Mouse (Mus musculus): ENCODE data around the gene Lin7c. TPM values are rescaled to one million over a fixed set of nuclear protein-coding genes. Genes with fewer than 3 reads are reported as not detected.
A peak's percentile ranks its signal among the peaks of the same experiment; 100 is the strongest.

Lin7c gene
- polyA plus RNA-seq, 1 experiment from 2014 or later = 35.5 TPM

GRCm38 (mm10) chr2:109916782-109917495 lies 26.3 kb downstream of the Lin7c start:
- ATAC-seq (ENCODE audit: extremely low read depth, insufficient number of reproducible peaks, low FRiP score, low TSS enrichment) = no peak
- peak overlapping the region; percentile 73 for H3K27ac ChIP-seq (replicated peaks)

DNA sequence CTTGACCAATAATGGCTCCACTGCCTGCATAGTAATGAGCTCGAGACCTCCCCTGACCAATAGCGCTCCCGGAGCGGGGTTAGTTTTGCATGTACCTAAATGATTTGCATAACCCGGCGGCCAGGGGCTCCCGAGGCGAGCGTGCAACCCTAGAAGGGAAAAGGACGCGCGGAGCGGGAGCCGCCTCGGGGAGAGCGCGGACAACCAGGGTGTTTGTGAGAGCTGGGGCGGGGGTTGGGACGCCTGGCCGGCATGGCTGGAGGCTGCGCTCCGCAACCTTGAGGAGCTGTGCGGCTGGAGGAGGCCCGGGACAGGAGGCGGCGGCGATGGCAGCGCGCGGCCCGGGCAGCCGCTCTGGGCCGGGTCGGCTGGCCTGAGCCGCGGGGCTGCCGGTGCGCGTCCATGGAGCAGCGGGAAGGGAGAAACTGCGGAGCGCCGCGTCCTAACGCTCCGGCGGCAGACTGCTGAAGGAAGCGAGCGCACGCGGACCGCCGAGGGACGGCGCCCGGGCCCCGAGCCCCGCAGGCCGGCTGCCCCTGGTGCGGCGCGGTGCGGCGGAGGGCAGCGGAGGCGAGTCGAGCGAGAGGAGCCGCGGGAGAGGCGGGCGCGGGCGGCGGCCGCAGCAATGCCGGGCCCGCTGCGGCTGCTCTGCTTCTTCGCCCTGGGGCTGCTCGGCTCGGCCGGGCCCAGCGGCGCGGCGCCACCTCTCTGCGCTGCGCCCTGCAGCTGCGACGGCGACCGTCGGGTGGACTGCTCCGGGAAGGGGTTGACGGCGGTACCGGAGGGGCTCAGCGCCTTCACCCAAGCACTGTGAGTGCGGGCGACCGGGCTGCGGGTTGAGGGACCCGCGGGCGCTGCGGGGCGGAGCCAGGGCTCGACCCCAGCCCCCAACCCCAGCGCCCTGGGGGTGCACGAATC lies 27.1 kb downstream of the Lin7c start, which contains the start of gene Lgr4:
Gene Lgr4, plus strand, starts transcription at position 152 of the 918 bp plus-strand sequence.
- Histone ChIP-seq H3K9ac (peak within 1 kb of the TSS; percentile 99), H3K27ac (replicated peaks) (peak within 1 kb of the TSS; percentile 98), H3K36me3 (no peaks in the 10 kb centered on the region), H3K4me2 (peak within 1 kb of the TSS; percentile 81), H3K4me1 (peaks cover 41% of the 10 kb centered on the region), H3K27me3 (replicated peaks) (no peaks in the 10 kb centered on the region), H3K4me3 (peak within 1 kb of the TSS; percentile 95), H3K9me3 (no peaks in the 10 kb centered on the region)
- under 1% methylated on average over 97 of the region's 111 CpGs for WGBS
- peak; percentile 94 for ATAC-seq (ENCODE audit: extremely low read depth, insufficient number of reproducible peaks, low FRiP score, low TSS enrichment)

More at GRCm38 (mm10) chr2:109916782-109917495, 26.3 kb downstream of the Lin7c start:
- H3K36me3 ChIP-seq = no peaks in the 10 kb centered on the region
- H3K27me3 ChIP-seq (replicated peaks) = no peaks in the 10 kb centered on the region
- H3K9ac ChIP-seq = peak overlapping the region; percentile 75
- H3K4me3 ChIP-seq = peak overlapping the region; percentile 95
- peak overlapping the region; percentile 81 for H3K4me2 ChIP-seq
- H3K4me1 ChIP-seq = peaks cover 40% of the 10 kb centered on the region
- 4% methylated on average over 11 of the region's 11 CpGs for WGBS
- H3K9me3 ChIP-seq = no peaks in the 10 kb centered on the region

DNA sequence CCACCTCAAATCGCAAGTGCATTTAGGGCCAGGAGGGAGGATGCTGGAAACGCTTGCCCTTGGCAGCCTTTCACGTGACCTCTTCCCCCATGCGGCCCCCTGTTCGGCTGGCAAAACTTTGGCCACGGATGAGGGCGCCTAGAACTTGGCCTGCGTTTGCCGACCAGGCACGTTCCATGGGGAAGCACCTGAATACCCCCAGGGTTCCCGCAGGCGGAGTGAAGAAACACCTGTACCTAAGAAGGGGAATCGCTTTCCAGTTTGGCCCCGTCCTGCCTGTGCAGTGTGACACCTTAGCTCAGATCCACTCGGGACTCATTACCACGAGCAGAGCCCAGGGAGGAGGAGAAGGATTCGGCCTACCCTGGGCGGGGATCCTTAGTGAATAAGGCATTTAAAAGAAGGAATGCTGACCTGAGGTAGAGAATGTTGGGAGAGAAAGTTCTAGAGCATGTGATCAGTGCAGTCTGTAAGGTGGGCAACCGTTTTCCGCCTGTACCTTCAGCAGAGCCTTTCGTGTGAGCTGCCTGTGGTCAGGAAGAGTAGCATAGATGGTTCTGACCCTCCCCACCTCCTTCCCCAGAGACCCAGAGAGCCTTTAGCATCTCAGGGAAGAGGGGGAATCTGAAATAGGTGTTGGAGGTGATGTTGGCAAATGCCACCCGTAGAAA lies 28.1 kb downstream of the Lin7c start:
- ATAC-seq (ENCODE audit: extremely low read depth, insufficient number of reproducible peaks, low FRiP score, low TSS enrichment) = no peak
- H3K27me3 ChIP-seq (replicated peaks) = no peaks in the 10 kb centered on the region
- 8% methylated on average over 22 of the region's 22 CpGs for WGBS
- peak overlapping the region; percentile 81 for H3K4me2 ChIP-seq
- peaks cover 47% of the 10 kb centered on the region for H3K4me1 ChIP-seq
- peak overlapping the region; percentile 95 for H3K4me3 ChIP-seq
- H3K36me3 ChIP-seq = no peaks in the 10 kb centered on the region
- peak overlapping the region; percentile 98 for H3K27ac ChIP-seq (replicated peaks)
- H3K9me3 ChIP-seq = no peaks in the 10 kb centered on the region
- peak overlapping the region; percentile 99 for H3K9ac ChIP-seq

GRCm38 (mm10) chr2:109920471-109920870 lies 29.8 kb downstream of the Lin7c start:
- 80% methylated on average over 7 of the region's 7 CpGs for whole genome bisulfite sequencing
- H3K9ac ChIP-seq = peak overlapping the region; percentile 63
- 0 out of 2 replicates have a peak, but pooled peaks cover under 1% of the 10 kb centered on the region for H3K36me3 ChIP-seq
- peaks cover 51% of the 10 kb centered on the region for H3K4me1 ChIP-seq
- peak overlapping the region; percentile 81 for H3K4me2 ChIP-seq
- H3K4me3 ChIP-seq = peak overlapping the region; percentile 95
- no peak for ATAC-seq (ENCODE audit: extremely low read depth, insufficient number of reproducible peaks, low FRiP score, low TSS enrichment)
- H3K9me3 ChIP-seq = no peaks in the 10 kb centered on the region
- H3K27me3 ChIP-seq (replicated peaks) = no peaks in the 10 kb centered on the region
- H3K27ac ChIP-seq (replicated peaks) = no peak overlapping the region; the same call in 1 of the 2 replicates

GRCm38 (mm10) chr2:109921298-109922035 lies 30.8 kb downstream of the Lin7c start:
- peak overlapping the region; percentile 81 for H3K4me2 ChIP-seq
- ATAC-seq (ENCODE audit: extremely low read depth, insufficient number of reproducible peaks, low FRiP score, low TSS enrichment) = no peak
- peaks cover 51% of the 10 kb centered on the region for H3K4me1 ChIP-seq
- H3K9ac ChIP-seq = peak overlapping the region; percentile 5
- H3K4me3 ChIP-seq = no peak overlapping the region
- H3K27me3 ChIP-seq (replicated peaks) = no peaks in the 10 kb centered on the region
- no peaks in the 10 kb centered on the region for H3K9me3 ChIP-seq
- 0 out of 2 replicates have a peak overlapping the region, but pooled peaks have one; percentile 31 for H3K27ac ChIP-seq (replicated peaks)
- H3K36me3 ChIP-seq = peaks cover 8% of the 10 kb centered on the region; the same call in 1 of the 2 replicates
- 57% methylated on average over 8 of the region's 8 CpGs for WGBS

GRCm38 (mm10) chr2:109922306-109922705 lies 31.7 kb downstream of the Lin7c start:
- Histone ChIP-seq H3K9ac (no peak overlapping the region), H3K4me3 (no peak overlapping the region), H3K27me3 (replicated peaks) (no peaks in the 10 kb centered on the region), H3K9me3 (no peaks in the 10 kb centered on the region), H3K4me2 (no peak overlapping the region), H3K36me3 (peaks cover 8% of the 10 kb centered on the region; the same call in 1 of the 2 replicates), H3K27ac (replicated peaks) (no peak overlapping the region), H3K4me1 (peaks cover 48% of the 10 kb centered on the region)
- WGBS = 83% methylated on average over 3 of the region's 3 CpGs
- no peak for ATAC-seq (ENCODE audit: extremely low read depth, insufficient number of reproducible peaks, low FRiP score, low TSS enrichment)

GRCm38 (mm10) chr2:109923031-109923430 lies 32.4 kb downstream of the Lin7c start:
- 76% methylated on average over 3 of the region's 3 CpGs for WGBS
- Histone ChIP-seq H3K9me3 (no peaks in the 10 kb centered on the region), H3K27me3 (replicated peaks) (no peaks in the 10 kb centered on the region), H3K4me1 (peaks cover 54% of the 10 kb centered on the region), H3K27ac (replicated peaks) (no peak overlapping the region), H3K4me3 (no peak overlapping the region), H3K36me3 (peaks cover 8% of the 10 kb centered on the region; the same call in 1 of the 2 replicates), H3K9ac (no peak overlapping the region), H3K4me2 (no peak overlapping the region)
- no peak for ATAC-seq (ENCODE audit: extremely low read depth, insufficient number of reproducible peaks, low FRiP score, low TSS enrichment)

- Histone ChIP-seq H3K36me3 (peaks cover 8% of the 10 kb centered on the region; the same call in 1 of the 2 replicates), H3K27ac (replicated peaks) (no peak overlapping the region), H3K9me3 (no peaks in the 10 kb centered on the region), H3K4me1 (peaks cover 54% of the 10 kb centered on the region), H3K27me3 (replicated peaks) (no peaks in the 10 kb centered on the region), H3K4me2 (no peak overlapping the region), H3K9ac (no peak overlapping the region), H3K4me3 (no peak overlapping the region)
- ATAC-seq (ENCODE audit: extremely low read depth, insufficient number of reproducible peaks, low FRiP score, low TSS enrichment) = no peak
- WGBS = 83% methylated on average over 3 of the region's 3 CpGs
Measured at GRCm38 (mm10) chr2:109923945-109924344, 33.3 kb downstream of the Lin7c start.

DNA sequence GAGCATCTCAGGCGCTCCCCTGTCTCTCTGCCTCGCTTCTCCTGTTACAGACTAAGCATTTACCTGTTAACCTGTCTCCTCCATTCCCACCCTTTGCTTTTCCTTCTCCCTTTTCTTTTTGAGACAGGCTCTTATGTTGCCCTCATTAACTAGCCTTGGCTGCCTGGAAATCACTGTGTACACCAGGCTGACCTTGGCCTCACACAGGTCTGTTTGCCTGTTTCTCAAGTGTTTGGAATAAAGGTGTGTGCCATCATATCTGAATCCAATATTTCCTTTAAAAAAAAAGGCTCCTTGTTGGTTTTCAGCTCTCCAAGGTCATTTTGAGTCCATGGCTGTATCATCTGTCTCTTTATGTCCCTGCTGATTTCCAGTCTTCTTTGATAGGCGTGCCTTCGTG lies 36.3 kb downstream of the Lin7c start:
- Histone ChIP-seq H3K9ac (no peak overlapping the region), H3K36me3 (peaks cover 15% of the 10 kb centered on the region), H3K4me2 (no peak overlapping the region), H3K4me1 (peaks cover 42% of the 10 kb centered on the region), H3K27ac (replicated peaks) (no peak overlapping the region), H3K4me3 (no peak overlapping the region), H3K27me3 (replicated peaks) (no peaks in the 10 kb centered on the region), H3K9me3 (no peaks in the 10 kb centered on the region)
- no peak for ATAC-seq (ENCODE audit: extremely low read depth, insufficient number of reproducible peaks, low FRiP score, low TSS enrichment)
- WGBS = 94% methylated on average over 4 of the region's 4 CpGs

GRCm38 (mm10) chr2:109927446-109927845 lies 36.8 kb downstream of the Lin7c start:
- no peak overlapping the region for H3K9ac ChIP-seq
- no peak for ATAC-seq (ENCODE audit: extremely low read depth, insufficient number of reproducible peaks, low FRiP score, low TSS enrichment)
- peaks cover 46% of the 10 kb centered on the region for H3K4me1 ChIP-seq
- H3K4me3 ChIP-seq = no peak overlapping the region
- H3K27me3 ChIP-seq (replicated peaks) = no peaks in the 10 kb centered on the region
- no peak overlapping the region for H3K27ac ChIP-seq (replicated peaks)
- no peaks in the 10 kb centered on the region for H3K9me3 ChIP-seq
- H3K36me3 ChIP-seq = peaks cover 15% of the 10 kb centered on the region
- WGBS = 83% methylated on average over 7 of the region's 7 CpGs
- no peak overlapping the region for H3K4me2 ChIP-seq
